Mouse (Mus musculus) heart, embryonic 11.5 days (tissue): ENCODE results near the gene Med17. TPM values are rescaled to one million over a fixed set of nuclear protein-coding genes. Genes with fewer than 3 reads are reported as not detected.
A peak's percentile ranks its signal among the peaks of the same experiment; 100 is the strongest.

Experiments
- ATAC-seq: fragments of 200-750 bp; cut with Nextera tagmentation; replicated peaks from 2 replicates; pipeline ENCODE4 v1.8.0; 2017; ENCODE audit warnings: moderate library complexity; ENCODE audit not compliant: insufficient number of reproducible peaks, low FRiP score, low TSS enrichment
- H3K27ac ChIP-seq: fragments of 300-500 bp; sonication (generic); 2 replicates; pipeline ENCODE4 v1.5.1; 2014; ENCODE audit warnings: mild to moderate bottlenecking, low read depth, low read length
- H3K27me3 ChIP-seq: fragments of 300-500 bp; sonication (generic); 2 replicates; pipeline ENCODE4 v1.6.1; 2014; ENCODE audit warnings: mild to moderate bottlenecking, low read length, mixed read lengths; ENCODE audit not compliant: control insufficient read depth, insufficient read depth
- H3K36me3 ChIP-seq: fragments of 300-500 bp; sonication (generic); 2 replicates; pipeline ENCODE4 v1.6.1; 2014; ENCODE audit warnings: mild to moderate bottlenecking, low read length, moderate library complexity, mixed read lengths; ENCODE audit not compliant: control insufficient read depth, insufficient read depth
- H3K4me1 ChIP-seq: fragments of 300-500 bp; sonication (generic); 2 replicates; pipeline ENCODE4 v1.6.1; 2014; ENCODE audit warnings: low read length; ENCODE audit not compliant: control insufficient read depth, insufficient read depth
- H3K4me2 ChIP-seq: fragments of 300-500 bp; sonication (generic); 2 replicates; pipeline ENCODE4 v1.6.1; 2014; ENCODE audit warnings: mild to moderate bottlenecking, moderate library complexity
- H3K4me3 ChIP-seq: fragments of 300-500 bp; sonication (generic); 2 replicates; pipeline ENCODE4 v1.5.1; 2014; ENCODE audit warnings: low read depth, low read length
- H3K9ac ChIP-seq: fragments of 300-500 bp; sonication (generic); 2 replicates; pipeline ENCODE4 v1.6.1; 2014; ENCODE audit warnings: mild to moderate bottlenecking, low read depth, low read length, moderate library complexity
- H3K9me3 ChIP-seq: fragments of 300-500 bp; sonication (generic); replicated peaks from 2 replicates; pipeline ENCODE4 v1.6.1; 2016; ENCODE audit warnings: low read length; ENCODE audit not compliant: control insufficient read depth
- WGBS: fragments of 180-500 bp; shearing (Covaris S2); extraction: QIAGEN DNeasy Blood & Tissue Kit; methylation state at CpG from one replicate; pipeline ENCODE4 v1.1.7; 2014; ENCODE audit not compliant: insufficient replicate concordance; 5-methylcytosine and 5-hydroxymethylcytosine counted together
- polyA plus RNA-seq: library from polyadenylated mRNA; unstranded; fragments of >200 nt; fragmentation: Nextera tagmentation; extraction: Ambion mirVana; gene quantifications from 2 replicates; pipeline ENCODE4 v1.2.1, GENCODE M21; 2014

Gene Med17
- polyA plus RNA-seq, 1 experiment from 2014 or later = 26.8 TPM

- Histone ChIP-seq H3K4me2 (no peak overlapping the region), H3K27me3 (no peaks in the 10 kb centered on the region), H3K9me3 (no peaks in the 10 kb centered on the region), H3K4me3 (no peak overlapping the region), H3K4me1 (no peaks in the 10 kb centered on the region), H3K27ac (no peak overlapping the region), H3K36me3 (no peaks in the 10 kb centered on the region), H3K9ac (no peak overlapping the region)
- whole genome bisulfite sequencing = 86% methylated on average over 5 of the region's 5 CpGs
- no peak for ATAC-seq
Measured at GRCm38 (mm10) chr9:15300056-15300455, 20.3 kb upstream of the Med17 start.

- no peaks in the 10 kb centered on the region for H3K27me3 ChIP-seq
- no peak overlapping the region for H3K4me3 ChIP-seq
- 52% methylated on average over 2 of the region's 2 CpGs for WGBS
- H3K4me1 ChIP-seq = no peaks in the 10 kb centered on the region
- no peak overlapping the region for H3K9ac ChIP-seq
- no peaks in the 10 kb centered on the region for H3K9me3 ChIP-seq
- no peak overlapping the region for H3K4me2 ChIP-seq
- no peaks in the 10 kb centered on the region for H3K36me3 ChIP-seq
- no peak overlapping the region for H3K27ac ChIP-seq
- no peak for ATAC-seq
Measured at GRCm38 (mm10) chr9:15298451-15298850, 18.7 kb upstream of the Med17 start.

- H3K4me3 ChIP-seq = no peak overlapping the region
- no peak overlapping the region for H3K27ac ChIP-seq
- no peak for ATAC-seq
- no peaks in the 10 kb centered on the region for H3K27me3 ChIP-seq
- H3K36me3 ChIP-seq = no peaks in the 10 kb centered on the region
- 85% methylated on average over 7 of the region's 7 CpGs for WGBS
- no peak overlapping the region for H3K9ac ChIP-seq
- H3K4me1 ChIP-seq = no peaks in the 10 kb centered on the region
- no peaks in the 10 kb centered on the region for H3K9me3 ChIP-seq
- H3K4me2 ChIP-seq = no peak overlapping the region
Measured at GRCm38 (mm10) chr9:15297112-15297511, 17.4 kb upstream of the Med17 start.

- ATAC-seq = no peak; the same call in 1 of the 2 replicates
- 57% methylated on average over 6 of the region's 6 CpGs for WGBS
- Histone ChIP-seq H3K36me3 (no peaks in the 10 kb centered on the region), H3K9me3 (no peaks in the 10 kb centered on the region), H3K27me3 (no peaks in the 10 kb centered on the region), H3K27ac (0 out of 2 replicates have a peak overlapping the region, but pooled peaks have one; percentile 2), H3K9ac (no peak overlapping the region), H3K4me2 (no peak overlapping the region), H3K4me1 (no peaks in the 10 kb centered on the region), H3K4me3 (no peak overlapping the region)
Measured at GRCm38 (mm10) chr9:15289251-15289650, 9.5 kb upstream of the Med17 start.

GRCm38 (mm10) chr9:15288402-15288801 is 8.7 kb upstream of the Med17 start:
- H3K9me3 ChIP-seq = no peaks in the 10 kb centered on the region
- no peak overlapping the region for H3K27ac ChIP-seq
- H3K27me3 ChIP-seq = no peaks in the 10 kb centered on the region
- no peaks in the 10 kb centered on the region for H3K36me3 ChIP-seq
- ATAC-seq = no peak
- H3K4me2 ChIP-seq = no peak overlapping the region
- 76% methylated on average over 3 of the region's 3 CpGs for WGBS
- H3K4me1 ChIP-seq = no peaks in the 10 kb centered on the region
- H3K4me3 ChIP-seq = no peak overlapping the region
- no peak overlapping the region for H3K9ac ChIP-seq

- no peak overlapping the region for H3K4me2 ChIP-seq
- ATAC-seq = no peak
- H3K27ac ChIP-seq = no peak overlapping the region
- no peak overlapping the region for H3K4me3 ChIP-seq
- 58% methylated on average over 6 of the region's 6 CpGs for WGBS
- no peak overlapping the region for H3K9ac ChIP-seq
- H3K27me3 ChIP-seq = no peaks in the 10 kb centered on the region
- H3K36me3 ChIP-seq = no peaks in the 10 kb centered on the region
- H3K4me1 ChIP-seq = no peaks in the 10 kb centered on the region
- no peaks in the 10 kb centered on the region for H3K9me3 ChIP-seq
Measured at GRCm38 (mm10) chr9:15287846-15288245, 8.1 kb upstream of the Med17 start.

GRCm38 (mm10) chr9:15285443-15285842 is 5.7 kb upstream of the Med17 start:
- Histone ChIP-seq H3K9me3 (no peaks in the 10 kb centered on the region), H3K4me1 (peaks cover 4% of the 10 kb centered on the region; the same call in 1 of the 2 replicates), H3K4me3 (no peak overlapping the region), H3K27ac (no peak overlapping the region), H3K9ac (no peak overlapping the region), H3K27me3 (no peaks in the 10 kb centered on the region), H3K36me3 (no peaks in the 10 kb centered on the region), H3K4me2 (no peak overlapping the region)
- ATAC-seq = no peak
- 66% methylated on average over 3 of the region's 3 CpGs for WGBS

- Histone ChIP-seq H3K4me1 (peaks cover 8% of the 10 kb centered on the region; the same call in 1 of the 2 replicates), H3K27ac (no peak overlapping the region), H3K4me2 (peak overlapping the region; percentile 85), H3K27me3 (no peaks in the 10 kb centered on the region), H3K36me3 (peaks cover 9% of the 10 kb centered on the region), H3K9me3 (no peaks in the 10 kb centered on the region), H3K4me3 (peak overlapping the region; percentile 92), H3K9ac (peak overlapping the region; percentile 78)
- ATAC-seq = peak; percentile 14; the same call in 1 of the 2 replicates
- 48% methylated on average over 5 of the region's 5 CpGs for WGBS
Measured at GRCm38 (mm10) chr9:15280491-15280879, 754 bp upstream of the Med17 start.

GRCm38 (mm10) chr9:15279139-15279648 is 537 bp downstream of the Med17 start:
- peaks cover 8% of the 10 kb centered on the region; the same call in 1 of the 2 replicates for H3K4me1 ChIP-seq
- H3K4me2 ChIP-seq = peak overlapping the region; percentile 73
- peak overlapping the region; percentile 79 for H3K27ac ChIP-seq
- H3K4me3 ChIP-seq = peak overlapping the region; percentile 92
- H3K36me3 ChIP-seq = peaks cover 12% of the 10 kb centered on the region
- ATAC-seq = no peak
- peak overlapping the region; percentile 96 for H3K9ac ChIP-seq
- 9% methylated on average over 19 of the region's 19 CpGs for WGBS
- no peaks in the 10 kb centered on the region for H3K27me3 ChIP-seq
- no peaks in the 10 kb centered on the region for H3K9me3 ChIP-seq
